Mouse (Mus musculus): ENCODE data around the gene Galnt14. TPM values are rescaled to one million over a fixed set of nuclear protein-coding genes. Genes with fewer than 3 reads are reported as not detected.

The Galnt14 gene
- total and polyA plus RNA-seq, 3 experiments = 0.08 TPM; not detected in 2

DNA sequence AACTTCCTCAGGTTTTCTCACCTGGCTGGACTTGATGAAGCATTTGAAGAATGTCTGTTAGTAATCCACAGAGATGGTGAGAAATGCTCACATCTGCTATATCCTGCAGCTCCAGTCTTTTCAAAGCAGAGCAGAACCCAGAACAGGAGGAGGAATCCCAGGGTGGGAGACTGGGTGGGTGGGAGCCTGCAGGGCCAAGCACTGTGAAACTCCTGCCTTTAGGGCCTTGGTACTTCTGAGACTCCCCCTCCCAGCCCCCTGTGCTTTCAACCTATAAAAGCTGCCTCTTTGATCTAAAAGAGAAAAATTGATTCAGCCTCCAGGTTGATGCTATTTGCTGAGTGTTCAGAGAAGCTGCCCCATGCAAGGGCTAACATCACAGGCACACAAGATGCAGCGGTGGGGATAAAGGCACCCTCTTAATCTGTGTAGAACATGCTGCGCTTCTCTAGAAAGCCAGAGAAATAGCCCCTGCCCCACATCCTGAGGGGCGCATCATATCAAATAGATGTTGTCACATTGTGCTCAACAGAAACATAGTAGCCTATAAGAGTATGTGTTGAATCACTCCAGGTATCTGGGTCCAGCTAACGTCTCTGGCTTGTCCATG lies 258.0 kb downstream of the Galnt14 start:
- TF ChIP-seq POLR2A (IDR thresholded peaks at IDR 0.05; ENCODE audit: insufficient read depth, low read depth, low read length) (no peak), EP300 (IDR thresholded peaks at IDR 0.05; ENCODE audit: insufficient read depth, low read depth, low read length) (no peak), CTCF (IDR thresholded peaks at IDR 0.05) (no peak)
- intact Hi-C loops (cut with DNase I) = no loop called here
- Histone ChIP-seq H3K4me1 (ENCODE audit: control insufficient read depth, insufficient read depth, low read length) (no peaks in the 10 kb centered on the region), H3K9ac (ENCODE audit: low read depth, low read length) (no peak overlapping the region), H3K4me3 (no peak overlapping the region), H3K27me3 (ENCODE audit: control insufficient read depth, insufficient read depth, low read length) (no peaks in the 10 kb centered on the region), H3K27ac (no peak overlapping the region), H3K79me2 (replicated peaks; ENCODE audit: control insufficient read depth, insufficient read depth, low read length) (no peaks in the 10 kb centered on the region), H3K36me3 (ENCODE audit: control insufficient read depth, insufficient read depth, low read length) (no peaks in the 10 kb centered on the region)
- WGBS = 80% methylated on average over 4 of the region's 4 CpGs
- DNase-seq = no peak

DNA sequence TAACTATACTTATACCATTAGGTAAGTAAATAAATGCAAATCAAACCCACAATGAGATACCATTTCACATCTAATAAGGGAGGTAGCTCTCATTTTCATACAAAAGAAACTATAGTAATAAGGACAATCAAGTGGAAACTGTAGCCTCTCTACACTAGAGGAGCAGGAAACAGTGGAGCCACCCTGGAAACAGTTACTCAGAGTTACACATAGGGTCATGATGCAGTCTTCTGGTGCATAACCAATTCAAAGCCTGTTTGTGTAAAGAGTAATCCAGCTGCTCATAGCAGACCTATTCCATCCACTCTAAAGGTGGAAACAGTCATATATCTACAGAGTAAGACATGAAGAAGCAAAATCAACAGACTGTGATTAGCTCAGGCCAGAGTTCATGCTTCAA lies 261.1 kb downstream of the Galnt14 start:
- Histone ChIP-seq H3K79me2 (replicated peaks; ENCODE audit: control insufficient read depth, insufficient read depth, low read length) (no peaks in the 10 kb centered on the region), H3K27ac (no peak overlapping the region), H3K36me3 (ENCODE audit: control insufficient read depth, insufficient read depth, low read length) (no peaks in the 10 kb centered on the region), H3K4me1 (ENCODE audit: control insufficient read depth, insufficient read depth, low read length) (no peaks in the 10 kb centered on the region), H3K27me3 (ENCODE audit: control insufficient read depth, insufficient read depth, low read length) (no peaks in the 10 kb centered on the region), H3K4me3 (no peak overlapping the region), H3K9ac (ENCODE audit: low read depth, low read length) (no peak overlapping the region)
- no peak for DNase-seq
- TF ChIP-seq CTCF (IDR thresholded peaks at IDR 0.05) (no peak), POLR2A (IDR thresholded peaks at IDR 0.05; ENCODE audit: insufficient read depth, low read depth, low read length) (no peak), EP300 (IDR thresholded peaks at IDR 0.05; ENCODE audit: insufficient read depth, low read depth, low read length) (no peak)
- intact Hi-C loops (cut with DNase I) = no loop called here

Other genes with a start within 250 kb of the Galnt14 start
- 1 to 10 TPM; 2.9 to 3.4 TPM for gene Ehd3, start 93.7 kb upstream of the Galnt14 start, total RNA-seq (2021)
- gene Ehd3, start 93.7 kb upstream of the Galnt14 start, polyA plus RNA-seq (2012; rRNA removed) = 3.2 and 3.5 TPM in 2 replicates
- 100 to 1,000 TPM; 134 to 187 TPM for gene Xdh, start 239.7 kb upstream of the Galnt14 start, total RNA-seq (2021)
- 51.7 and 59.3 TPM in 2 replicates for gene Xdh, start 239.7 kb upstream of the Galnt14 start, polyA plus RNA-seq (2012; rRNA removed)